ENCODE assay signal across 25 mouse cellular contexts in genomic region chr1:159655241-159655640, GRCm38 (mm10).
"Had no signal": no experiment of that assay in that cellular context is flagged by ENCODE, and none has a peak within 500 bp of the region (broad histone marks: within the 10 kb centered on the region; RNA-seq: fewer than 3 reads in every experiment).

No protein-coding gene starts in this region.

- DNase-seq: cerebellum, adult 8-10 months; cerebellum, adult 9-10 months; cerebellum, adult 9-11 months; cerebellum, postnatal 25 days; cerebellum, postnatal 36 days; embryo, embryonic 11 days; forebrain, postnatal 0 days; gastrocnemius, adult 2 months; gastrocnemius, postnatal 10 days; gastrocnemius, postnatal 14 days; gastrocnemius, postnatal 25 days; gastrocnemius, postnatal 36 days; heart, adult 18-20 months; heart, adult 2 months had no signal

- H3K4me3 ChIP-seq: embryonic facial prominence, embryonic 10.5 days; embryonic facial prominence, embryonic 12.5 days; embryonic facial prominence, embryonic 13.5 days; embryonic facial prominence, embryonic 15.5 days; erythroblast, embryonic 14.5 days; forebrain, embryonic 10.5 days; forebrain, embryonic 12.5 days; forebrain, embryonic 13.5 days; forebrain, embryonic 15.5 days; gastrocnemius, adult 2 months; heart, adult 2 months had no signal

- H3K9me3 ChIP-seq: embryonic facial prominence, embryonic 10.5 days; embryonic facial prominence, embryonic 12.5 days; embryonic facial prominence, embryonic 13.5 days; embryonic facial prominence, embryonic 15.5 days; forebrain, embryonic 10.5 days; forebrain, embryonic 12.5 days; forebrain, embryonic 13.5 days; forebrain, embryonic 15.5 days had no signal

- H3K27ac ChIP-seq: embryonic facial prominence, embryonic 10.5 days; embryonic facial prominence, embryonic 12.5 days; embryonic facial prominence, embryonic 13.5 days; embryonic facial prominence, embryonic 15.5 days; forebrain, embryonic 10.5 days; forebrain, embryonic 12.5 days; forebrain, embryonic 13.5 days; forebrain, embryonic 15.5 days; gastrocnemius, adult 2 months; heart, adult 2 months had no signal

- H3K27me3 ChIP-seq: embryonic facial prominence, embryonic 12.5 days; embryonic facial prominence, embryonic 13.5 days; embryonic facial prominence, embryonic 15.5 days; forebrain, embryonic 12.5 days; forebrain, embryonic 13.5 days; forebrain, embryonic 15.5 days had no signal

- ATAC-seq: forebrain, embryonic 13.5 days; forebrain, embryonic 14.5 days; forebrain, embryonic 15.5 days; forebrain, embryonic 16.5 days; forebrain, postnatal 0 days had no signal

- H3K36me3 ChIP-seq: embryonic facial prominence, embryonic 10.5 days; embryonic facial prominence, embryonic 12.5 days; embryonic facial prominence, embryonic 13.5 days; embryonic facial prominence, embryonic 15.5 days; forebrain, embryonic 10.5 days; forebrain, embryonic 12.5 days; forebrain, embryonic 15.5 days had no signal
